Mouse (Mus musculus) liver, embryonic 15.5 days (tissue): ENCODE results near the gene Map3k3. TPM values are rescaled to one million over a fixed set of nuclear protein-coding genes. Genes with fewer than 3 reads are reported as not detected.
A peak's percentile ranks its signal among the peaks of the same experiment; 100 is the strongest.

Experiments
- ATAC-seq: fragments of 200-750 bp; cut with Nextera tagmentation; 2 replicates; pipeline ENCODE4 v1.8.0; 2017; ENCODE audit warnings: moderate number of reproducible peaks, mild to moderate bottlenecking, moderate library complexity; ENCODE audit not compliant: insufficient read depth
- H3K27ac ChIP-seq: fragments of 300-500 bp; sonication (generic); replicated peaks from 2 replicates; pipeline ENCODE4 v1.5.1; 2015; ENCODE audit warnings: mild to moderate bottlenecking, inconsistent platforms
- H3K27me3 ChIP-seq: fragments of 300-500 bp; sonication (generic); 2 replicates; pipeline ENCODE4 v1.6.1; 2015; ENCODE audit warnings: mild to moderate bottlenecking, inconsistent platforms
- H3K36me3 ChIP-seq: fragments of 300-500 bp; sonication (generic); replicated peaks from 2 replicates; pipeline ENCODE4 v1.6.1; 2015; ENCODE audit warnings: moderate library complexity, mild to moderate bottlenecking, inconsistent platforms
- H3K4me1 ChIP-seq: fragments of 300-500 bp; sonication (generic); replicated peaks from 2 replicates; pipeline ENCODE4 v1.6.1; 2015; ENCODE audit warnings: inconsistent platforms
- H3K4me2 ChIP-seq: fragments of 300-500 bp; sonication (generic); 2 replicates; pipeline ENCODE4 v1.6.1; 2015; ENCODE audit warnings: moderate library complexity, mild to moderate bottlenecking, inconsistent platforms
- H3K4me3 ChIP-seq: fragments of 300-500 bp; sonication (generic); replicated peaks from 2 replicates; pipeline ENCODE4 v1.5.1; 2015; ENCODE audit warnings: mild to moderate bottlenecking, inconsistent platforms
- H3K9ac ChIP-seq: fragments of 300-500 bp; sonication (generic); 2 replicates; pipeline ENCODE4 v1.6.1; 2015; ENCODE audit warnings: moderate library complexity, mild to moderate bottlenecking, inconsistent platforms
- H3K9me3 ChIP-seq: fragments of 300-500 bp; sonication (generic); replicated peaks from 2 replicates; pipeline ENCODE4 v1.6.1; 2016; ENCODE audit warnings: inconsistent platforms
- WGBS: fragments of 180-500 bp; shearing (Covaris S2); methylation state at CpG from one replicate; pipeline ENCODE4 v1.1.7; 2015; ENCODE audit warnings: mixed read lengths; ENCODE audit not compliant: insufficient replicate concordance; 5-methylcytosine and 5-hydroxymethylcytosine counted together
- polyA plus RNA-seq: library from polyadenylated mRNA; unstranded; fragments of >200 nt; fragmentation: Nextera tagmentation; extraction: Ambion mirVana; gene quantifications from 2 replicates; pipeline ENCODE4 v1.2.1, GENCODE M21; 2015

Map3k3 gene
- polyA plus RNA-seq, 1 experiment from 2014 or later = 5.2 TPM

GRCm38 (mm10) chr11:106132516-106132915 is 48.1 kb downstream of the Map3k3 start:
- no peak overlapping the region for H3K9ac ChIP-seq
- no peak overlapping the region for H3K4me3 ChIP-seq
- H3K36me3 ChIP-seq = peaks cover 14% of the 10 kb centered on the region; the same call in 1 of the 2 replicates
- no peaks in the 10 kb centered on the region for H3K9me3 ChIP-seq
- peaks cover 21% of the 10 kb centered on the region for H3K4me1 ChIP-seq
- ATAC-seq = no peak
- no peak overlapping the region for H3K4me2 ChIP-seq
- WGBS = 80% methylated on average over 5 of the region's 5 CpGs
- H3K27me3 ChIP-seq = no peaks in the 10 kb centered on the region
- H3K27ac ChIP-seq = no peak overlapping the region

GRCm38 (mm10) chr11:106134580-106135528 is 50.4 kb downstream of the Map3k3 start:
- Histone ChIP-seq H3K4me1 (peaks cover 13% of the 10 kb centered on the region), H3K36me3 (0 out of 2 replicates have a peak, but pooled peaks cover 7% of the 10 kb centered on the region), H3K4me2 (peak overlapping the region; percentile 37), H3K27ac (peak overlapping the region; percentile 80), H3K9me3 (no peaks in the 10 kb centered on the region), H3K4me3 (no peak overlapping the region), H3K9ac (no peak overlapping the region), H3K27me3 (no peaks in the 10 kb centered on the region)
- ATAC-seq = peak; percentile 80
- 7% methylated on average over 8 of the region's 8 CpGs for WGBS

GRCm38 (mm10) chr11:106151219-106151618 is 66.8 kb downstream of the Map3k3 start:
- no peak for ATAC-seq
- Histone ChIP-seq H3K9ac (no peak overlapping the region), H3K4me3 (no peak overlapping the region), H3K4me2 (no peak overlapping the region), H3K27ac (no peak overlapping the region), H3K4me1 (peaks cover 20% of the 10 kb centered on the region), H3K9me3 (no peaks in the 10 kb centered on the region), H3K36me3 (peaks cover 57% of the 10 kb centered on the region), H3K27me3 (no peaks in the 10 kb centered on the region)
- 67% methylated on average over 3 of the region's 3 CpGs for WGBS

GRCm38 (mm10) chr11:106152132-106152531 is 67.7 kb downstream of the Map3k3 start:
- Histone ChIP-seq H3K4me3 (no peak overlapping the region), H3K36me3 (peaks cover 61% of the 10 kb centered on the region), H3K27ac (no peak overlapping the region), H3K9me3 (no peaks in the 10 kb centered on the region), H3K4me1 (peaks cover 27% of the 10 kb centered on the region), H3K4me2 (no peak overlapping the region), H3K9ac (no peak overlapping the region), H3K27me3 (no peaks in the 10 kb centered on the region)
- 66% methylated on average over 8 of the region's 8 CpGs for WGBS
- no peak for ATAC-seq

GRCm38 (mm10) chr11:106154091-106154490 is 69.7 kb downstream of the Map3k3 start:
- WGBS = 56% methylated on average over 5 of the region's 5 CpGs
- Histone ChIP-seq H3K9me3 (no peaks in the 10 kb centered on the region), H3K4me3 (no peak overlapping the region), H3K9ac (no peak overlapping the region), H3K27me3 (peaks cover 12% of the 10 kb centered on the region), H3K36me3 (peaks cover 58% of the 10 kb centered on the region), H3K4me1 (peaks cover 42% of the 10 kb centered on the region), H3K27ac (0 out of 2 replicates have a peak overlapping the region, but pooled peaks have one; percentile 26), H3K4me2 (no peak overlapping the region)
- no peak for ATAC-seq

GRCm38 (mm10) chr11:106154770-106155169 is 70.4 kb downstream of the Map3k3 start:
- ATAC-seq = peak; percentile 41; the same call in 1 of the 2 replicates
- WGBS = 56% methylated on average over 2 of the region's 2 CpGs
- Histone ChIP-seq H3K4me3 (no peak overlapping the region), H3K4me1 (peaks cover 49% of the 10 kb centered on the region), H3K27ac (peak overlapping the region; percentile 26; the same call in 1 of the 2 replicates), H3K4me2 (no peak overlapping the region), H3K9me3 (no peaks in the 10 kb centered on the region), H3K9ac (no peak overlapping the region), H3K36me3 (peaks cover 51% of the 10 kb centered on the region), H3K27me3 (peaks cover 18% of the 10 kb centered on the region)

GRCm38 (mm10) chr11:106155761-106156160 is 71.3 kb downstream of the Map3k3 start:
- Histone ChIP-seq H3K4me3 (no peak overlapping the region), H3K36me3 (peaks cover 41% of the 10 kb centered on the region), H3K9ac (no peak overlapping the region), H3K4me1 (peaks cover 57% of the 10 kb centered on the region), H3K27me3 (peaks cover 28% of the 10 kb centered on the region), H3K9me3 (no peaks in the 10 kb centered on the region), H3K4me2 (no peak overlapping the region), H3K27ac (no peak overlapping the region)
- ATAC-seq = no peak
- 55% methylated on average over 3 of the region's 3 CpGs for WGBS

- Histone ChIP-seq H3K4me2 (no peak overlapping the region), H3K9ac (no peak overlapping the region), H3K4me1 (peaks cover 62% of the 10 kb centered on the region), H3K4me3 (no peak overlapping the region), H3K27ac (no peak overlapping the region), H3K9me3 (no peaks in the 10 kb centered on the region), H3K36me3 (peaks cover 36% of the 10 kb centered on the region), H3K27me3 (peaks cover 33% of the 10 kb centered on the region)
- ATAC-seq = no peak
- 57% methylated on average over 1 of the region's 1 CpGs for WGBS
These were observed 71.8 kb downstream of the Map3k3 start for GRCm38 (mm10) chr11:106156257-106156656.

- ATAC-seq = no peak
- Histone ChIP-seq H3K4me2 (no peak overlapping the region; the same call in 1 of the 2 replicates), H3K27me3 (peaks cover 37% of the 10 kb centered on the region), H3K4me3 (no peak overlapping the region), H3K4me1 (peaks cover 65% of the 10 kb centered on the region), H3K9ac (no peak overlapping the region), H3K36me3 (peaks cover 29% of the 10 kb centered on the region), H3K27ac (no peak overlapping the region), H3K9me3 (no peaks in the 10 kb centered on the region)
- 65% methylated on average over 7 of the region's 7 CpGs for WGBS
These were observed 72.7 kb downstream of the Map3k3 start for GRCm38 (mm10) chr11:106157154-106157553.

- Histone ChIP-seq H3K36me3 (peaks cover 23% of the 10 kb centered on the region), H3K4me2 (peak overlapping the region; percentile 93), H3K9me3 (no peaks in the 10 kb centered on the region), H3K27me3 (peaks cover 37% of the 10 kb centered on the region), H3K9ac (0 out of 2 replicates have a peak overlapping the region, but pooled peaks have one; percentile 66), H3K27ac (peak overlapping the region; percentile 84), H3K4me1 (peaks cover 65% of the 10 kb centered on the region), H3K4me3 (peak overlapping the region; percentile 69)
- no peak for ATAC-seq
- WGBS = 41% methylated on average over 14 of the region's 14 CpGs
These were observed 73.9 kb downstream of the Map3k3 start for GRCm38 (mm10) chr11:106158081-106158929.

GRCm38 (mm10) chr11:106158930-106159215 is 74.5 kb downstream of the Map3k3 start:
- H3K4me1 ChIP-seq = peaks cover 65% of the 10 kb centered on the region
- H3K9ac ChIP-seq = peak overlapping the region; percentile 66; the same call in 1 of the 2 replicates
- H3K4me2 ChIP-seq = peak overlapping the region; percentile 93
- H3K27me3 ChIP-seq = peaks cover 37% of the 10 kb centered on the region
- H3K4me3 ChIP-seq = peak overlapping the region; percentile 69
- H3K9me3 ChIP-seq = no peaks in the 10 kb centered on the region
- H3K27ac ChIP-seq = peak overlapping the region; percentile 84
- no peak for ATAC-seq
- peaks cover 20% of the 10 kb centered on the region for H3K36me3 ChIP-seq
- 14% methylated on average over 9 of the region's 9 CpGs for WGBS
